Mouse (Mus musculus) NIH3T3 (cell line): ENCODE measurements around the gene Lmntd1.

Experiments used
- DNase-seq: peaks from one replicate; pipeline ENCODE4 v3.0.0-alpha.2; 2012; ENCODE audit warnings: low read depth

Lmntd1 gene

GRCm38 (mm10) chr6:145557059-145557992 lies 56.8 kb downstream of the Lmntd1 start:
- peak; percentile 50 for DNase-seq

- no peak for DNase-seq
Measured at GRCm38 (mm10) chr6:145553226-145553625, 60.9 kb downstream of the Lmntd1 start.

GRCm38 (mm10) chr6:145552817-145553216 lies 61.3 kb downstream of the Lmntd1 start:
- no peak for DNase-seq

- no peak for DNase-seq
Measured at GRCm38 (mm10) chr6:145550993-145551392, 63.1 kb downstream of the Lmntd1 start.

GRCm38 (mm10) chr6:145545927-145546641 lies 68.0 kb downstream of the Lmntd1 start:
- DNase-seq: no peak

GRCm38 (mm10) chr6:145544838-145545237 lies 69.3 kb downstream of the Lmntd1 start:
- no peak for DNase-seq

GRCm38 (mm10) chr6:145544304-145544703 lies 69.8 kb downstream of the Lmntd1 start:
- DNase-seq: no peak

GRCm38 (mm10) chr6:145539568-145539859 lies 74.6 kb downstream of the Lmntd1 start:
- DNase-seq: no peak

GRCm38 (mm10) chr6:145538787-145539567 lies 75.1 kb downstream of the Lmntd1 start:
- DNase-seq: no peak

GRCm38 (mm10) chr6:145530464-145530863 lies 83.7 kb downstream of the Lmntd1 start:
- no peak for DNase-seq

GRCm38 (mm10) chr6:145523337-145523736 lies 90.8 kb downstream of the Lmntd1 start:
- no peak for DNase-seq

GRCm38 (mm10) chr6:145522617-145523016 lies 91.5 kb downstream of the Lmntd1 start:
- DNase-seq: no peak

- DNase-seq: no peak
Measured at GRCm38 (mm10) chr6:145517002-145517401, 97.1 kb downstream of the Lmntd1 start.

- peak; percentile 56 for DNase-seq
Measured at GRCm38 (mm10) chr6:145515859-145516581, 98.1 kb downstream of the Lmntd1 start.

- no peak for DNase-seq
Measured at GRCm38 (mm10) chr6:145511265-145511664, 102.9 kb downstream of the Lmntd1 start.

- DNase-seq: no peak
Measured at GRCm38 (mm10) chr6:145508828-145509227, 105.3 kb downstream of the Lmntd1 start.

GRCm38 (mm10) chr6:145501751-145502150 lies 112.4 kb downstream of the Lmntd1 start:
- DNase-seq: no peak

GRCm38 (mm10) chr6:145499574-145500546 lies 114.3 kb downstream of the Lmntd1 start:
- DNase-seq: peak; percentile 80

GRCm38 (mm10) chr6:145495731-145496130 lies 118.4 kb downstream of the Lmntd1 start:
- peak; percentile 63 for DNase-seq

GRCm38 (mm10) chr6:145488251-145488650 lies 125.9 kb downstream of the Lmntd1 start:
- DNase-seq: no peak
